Mouse (Mus musculus): ENCODE data around the gene Il23a.

- TF ChIP-seq CTCF (IDR thresholded peaks at IDR 0.05; ENCODE audit: extremely low read depth, insufficient read length, insufficient replicate concordance, low read depth, low read length), result no peak
- no peak for TF ChIP-seq POLR2A (IDR thresholded peaks at IDR 0.05; ENCODE audit: low read depth, low read length)
These were observed 26.7 kb downstream of the Il23a start for GRCm38 (mm10) chr10:128271883-128272282.

All from small intestine, adult 2 months (tissue).